Mouse (Mus musculus): ENCODE results near the gene Ubr4.

DNA sequence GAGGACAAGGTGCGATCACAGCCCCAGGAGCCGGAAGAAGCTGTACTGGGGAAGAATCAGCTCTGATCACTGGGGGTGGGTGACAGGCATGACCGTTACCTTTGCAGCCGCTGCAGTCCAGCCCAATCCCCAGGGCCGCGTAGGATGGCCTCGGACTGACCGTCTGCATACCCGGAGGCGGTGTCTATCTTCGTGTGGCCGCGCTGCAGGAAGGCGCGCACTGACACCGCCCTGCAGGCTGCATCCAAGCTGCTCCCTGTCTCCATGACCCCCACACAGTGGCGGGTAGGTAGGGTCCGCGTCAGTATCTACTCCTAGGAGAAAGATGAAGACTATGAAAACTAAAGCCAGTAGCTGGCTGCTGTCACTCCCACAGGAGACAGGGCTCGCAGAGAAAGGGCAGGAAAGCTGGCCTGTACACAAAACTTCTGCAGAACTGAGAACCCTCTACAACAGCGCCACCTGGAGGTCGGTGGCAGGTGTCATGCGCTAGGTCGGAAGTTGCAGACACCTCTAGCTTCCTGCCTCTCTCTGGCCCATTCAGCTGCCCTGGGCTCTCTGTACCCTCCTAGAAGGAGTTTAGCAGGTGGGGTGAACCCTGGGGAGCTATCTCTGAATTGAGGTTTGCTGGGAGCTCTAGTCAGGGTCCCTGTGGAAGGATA is 15.5 kb upstream of the Ubr4 start:
- TF ChIP-seq CTCF (IDR thresholded peaks at IDR 0.05; ENCODE audit: extremely low read depth, insufficient read depth, low read length), result peak; percentile 75
- TF ChIP-seq POLR2A (IDR thresholded peaks at IDR 0.05; ENCODE audit: extremely low read depth, insufficient read depth, low read length), result no peak

All from cortical plate, adult 2 months (tissue).